Mouse (Mus musculus): Measurements from ENCODE around the gene Stum.

Gene Stum

GRCm38 (mm10) chr1:180383884-180384283 is 99.4 kb downstream of the Stum start:
- DNase-seq, result no peak
